Mouse (Mus musculus): ENCODE measurements at regions not wholly inside any gene's neighbourhood (a gene's known extent, or its start where the extent isn't known, plus 50 kb on each side); places are given as distances from the start of the nearest gene placed in this dataset.

GRCm38 (mm10) chr13:112131191-112131590, 157.1 kb upstream of the Ankrd55 start:
- DNase-seq, result peak; percentile 26

GRCm38 (mm10) chr13:112133736-112134135, 154.5 kb upstream of the Ankrd55 start:
- DNase-seq, result no peak

GRCm38 (mm10) chr13:112134701-112135100, 153.6 kb upstream of the Ankrd55 start:
- DNase-seq, result no peak

- DNase-seq, result no peak
Measured at GRCm38 (mm10) chr13:112135777-112136176, 152.5 kb upstream of the Ankrd55 start.

GRCm38 (mm10) chr13:112136850-112137249, 151.4 kb upstream of the Ankrd55 start:
- no peak for DNase-seq

- DNase-seq, result no peak
Measured at GRCm38 (mm10) chr13:112140871-112141270, 147.4 kb upstream of the Ankrd55 start.

- DNase-seq, result no peak
Measured at GRCm38 (mm10) chr13:112144393-112145348, 143.6 kb upstream of the Ankrd55 start.

- peak; percentile 74 for DNase-seq
Measured at GRCm38 (mm10) chr13:112152614-112153550, 135.4 kb upstream of the Ankrd55 start.

GRCm38 (mm10) chr13:112153681-112154127, 134.5 kb upstream of the Ankrd55 start:
- DNase-seq, result peak; percentile 38

GRCm38 (mm10) chr13:112159430-112160172, 128.7 kb upstream of the Ankrd55 start:
- no peak for DNase-seq

- peak; percentile 96 for DNase-seq
Measured at GRCm38 (mm10) chr13:112160173-112160641, 128.0 kb upstream of the Ankrd55 start.

GRCm38 (mm10) chr13:112160726-112161125, 127.5 kb upstream of the Ankrd55 start:
- peak; percentile 82 for DNase-seq

GRCm38 (mm10) chr13:112161886-112162285, 126.4 kb upstream of the Ankrd55 start:
- DNase-seq, result no peak

GRCm38 (mm10) chr13:112165921-112166320, 122.3 kb upstream of the Ankrd55 start:
- DNase-seq, result no peak

- no peak for DNase-seq
Measured at GRCm38 (mm10) chr13:112166338-112166802, 121.9 kb upstream of the Ankrd55 start.

- DNase-seq, result no peak
Measured at GRCm38 (mm10) chr13:112168468-112168867, 119.8 kb upstream of the Ankrd55 start.

GRCm38 (mm10) chr13:112170872-112171271, 117.4 kb upstream of the Ankrd55 start:
- no peak for DNase-seq

- no peak for DNase-seq
Measured at GRCm38 (mm10) chr13:112171940-112172715, 116.1 kb upstream of the Ankrd55 start.

- DNase-seq, result no peak
Measured at GRCm38 (mm10) chr13:112173973-112174372, 114.3 kb upstream of the Ankrd55 start.

GRCm38 (mm10) chr13:112178031-112178430, 110.2 kb upstream of the Ankrd55 start:
- no peak for DNase-seq

GRCm38 (mm10) chr13:112183996-112184395, 104.3 kb upstream of the Ankrd55 start:
- no peak for DNase-seq

Data from retina, postnatal 1 day (tissue).